Comparison of ENCODE assay signal across 18 mouse cellular contexts in the genomic region with DNA sequence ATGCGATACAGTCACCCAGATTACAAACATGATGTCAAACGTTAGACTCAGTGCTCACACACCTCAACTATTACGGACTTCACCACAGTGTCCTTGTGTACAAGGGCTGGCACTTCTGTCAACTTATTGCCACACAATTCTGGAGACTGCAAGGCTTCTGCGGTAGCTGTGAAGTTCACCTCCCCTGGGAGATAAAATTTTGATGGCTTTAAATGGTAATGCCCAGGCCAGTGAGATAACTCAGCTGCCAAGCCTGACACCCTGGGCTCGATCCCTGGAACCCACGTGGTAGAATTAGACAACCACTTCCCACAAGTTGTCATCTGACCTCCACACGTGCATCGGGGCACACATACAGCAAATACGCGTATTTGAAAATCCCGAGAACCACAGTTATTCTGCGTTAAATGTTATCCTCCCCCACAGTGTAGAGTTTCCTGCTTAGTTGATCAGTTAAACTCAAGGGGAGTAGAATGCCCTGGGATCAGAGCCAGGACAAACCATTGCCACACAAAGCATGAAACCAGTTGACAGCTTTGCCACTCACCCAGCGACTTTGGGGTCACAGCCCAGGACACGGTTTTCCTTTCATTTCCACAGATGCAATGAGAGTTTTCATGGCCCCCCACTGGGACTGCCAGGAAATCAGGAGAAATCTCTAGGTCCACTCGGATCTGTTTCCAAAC. TPM values are rescaled to one million over a fixed set of nuclear protein-coding genes. Genes with fewer than 3 reads are reported as not detected.
DNase-seq lines count a peak whose midpoint lies in the region; ATAC-seq and TF ChIP-seq lines count a peak whose summit lies in the region.
"Had no signal": no experiment of that assay in that cellular context is flagged by ENCODE, and none has a peak within 500 bp of the region (broad histone marks: within the 10 kb centered on the region; RNA-seq: fewer than 3 reads in every experiment).

No protein-coding gene starts in this region.

- no peaks in the 10 kb centered on the region for H3K4me1 ChIP-seq in kidney, adult 2 months (ENCODE audit: control insufficient read depth, insufficient read depth, low read length)
- no peaks in the 10 kb centered on the region for H3K4me1 ChIP-seq in intestine, embryonic 15.5 days (replicated peaks)
- H3K4me1 ChIP-seq: hindbrain, embryonic 10.5 days; liver, embryonic 13.5 days had no signal

- POLR2A ChIA-PET in Patski (lab: Charles Lee) = no interaction called here

- no peaks in the 10 kb centered on the region for H3K27me3 ChIP-seq in kidney, adult 2 months (replicated peaks; ENCODE audit: control insufficient read depth, insufficient read depth, low read length)
- peaks cover 11% of the 10 kb centered on the region for H3K27me3 ChIP-seq in Patski
- H3K27me3 ChIP-seq in intestine, embryonic 15.5 days (replicated peaks) = no peaks in the 10 kb centered on the region
- H3K27me3 ChIP-seq: liver, embryonic 13.5 days had no signal

- no peak overlapping the region for H3K9ac ChIP-seq in intestine, embryonic 15.5 days
- H3K9ac ChIP-seq: liver, embryonic 13.5 days had no signal

- H3K4me2 ChIP-seq in intestine, embryonic 15.5 days (replicated peaks) = no peak overlapping the region
- H3K4me2 ChIP-seq: liver, embryonic 13.5 days had no signal

- DNase-seq in kidney, adult 2 months = peak; percentile 8
- no peak for DNase-seq in kidney, adult 11 months
- no peak for DNase-seq in Patski (ENCODE audit: low read depth, low spot score)
- DNase-seq in adrenal gland, postnatal 36 days = peak; percentile 26 to 34
- peak; percentile 31 for DNase-seq in lung, postnatal 14 days
- no peak for DNase-seq in cerebellum, adult 18-20 months
- DNase-seq: cerebellum, postnatal 14 days; gastrocnemius, postnatal 36 days; liver, embryonic 13.5 days had no signal

- WGBS in kidney, adult 2 months = 42% methylated on average over 15 of the region's 15 CpGs
- WGBS in intestine, embryonic 15.5 days = 73% methylated on average over 15 of the region's 15 CpGs

- peak; percentile 60 for ATAC-seq in Patski
- ATAC-seq in intestine, embryonic 15.5 days = no peak
- ATAC-seq: activated CD4-positive, CD25-positive, alpha-beta regulatory T cell, adult 4 months; inflammation-experienced regulatory T-cells, adult 6 months had no signal

- CTCF ChIA-PET in Patski (lab: Charles Lee) = no interaction called here

- H3K27ac ChIP-seq in kidney, adult 2 months (ENCODE audit: insufficient read depth, low read depth, low read length) = no peak overlapping the region
- H3K27ac ChIP-seq in intestine, embryonic 15.5 days = no peak overlapping the region
- H3K27ac ChIP-seq: hindbrain, embryonic 10.5 days; left cerebral cortex, adult 2 months; liver, embryonic 13.5 days had no signal

- H3K9me3 ChIP-seq in intestine, embryonic 15.5 days = no peaks in the 10 kb centered on the region
- H3K9me3 ChIP-seq: hindbrain, embryonic 10.5 days; liver, embryonic 13.5 days had no signal

- no peaks in the 10 kb centered on the region for H3K36me3 ChIP-seq in kidney, adult 2 months (ENCODE audit: control insufficient read depth, insufficient read depth, low read length)
- H3K36me3 ChIP-seq in intestine, embryonic 15.5 days = no peaks in the 10 kb centered on the region
- H3K36me3 ChIP-seq: hindbrain, embryonic 10.5 days had no signal

- no peak for TF ChIP-seq POLR2A in kidney, adult 2 months (IDR thresholded peaks at IDR 0.05; ENCODE audit: low read depth, low read length)

- H3K4me3 ChIP-seq in kidney, adult 2 months (ENCODE audit: insufficient read depth, low read depth, low read length) = no peak overlapping the region
- H3K4me3 ChIP-seq in intestine, embryonic 15.5 days (replicated peaks) = no peak overlapping the region
- H3K4me3 ChIP-seq: hindbrain, embryonic 10.5 days; left cerebral cortex, adult 2 months; liver, embryonic 13.5 days had no signal

- no peak for TF ChIP-seq CTCF in kidney, adult 2 months (conservative IDR thresholded peaks at IDR 0.05; ENCODE audit: insufficient read depth, insufficient read length, low read depth, low read length)
- no peak for TF ChIP-seq CTCF in Patski (IDR thresholded peaks at IDR 0.05)

- in situ Hi-C loops in Patski (cut with MboI; ENCODE audit: low pct_unique_long_range_greater_than_20kb) = no loop called here

RNA-seq across cellular contexts. Expression of gene Pzp, which starts 31.7 kb away (rescaled TPM):
- polyA plus RNA-seq in kidney, adult 2 months (2012; rRNA removed) = 0.05 and 0.23 TPM in 2 replicates
- 0.04 TPM for polyA plus RNA-seq in Patski (2021)
- 1 to 10 TPM in 1 of 2 experiments, under 1 TPM in 1; 0.26 to 1.9 TPM for total RNA-seq in adrenal gland, postnatal 36 days (2021)
- 2.0 and 3.8 TPM in 2 replicates for polyA plus RNA-seq in intestine, embryonic 15.5 days (2015; fragmentation: Nextera tagmentation; extraction: Ambion mirVana)
- total RNA-seq: left cerebral cortex, adult 2 months; megakaryocyte-erythroid progenitor cell, adult 5-6 weeks; MEL; monocyte, adult 5-6 weeks had no signal
- polyA plus RNA-seq: embryonic facial prominence, embryonic 11.5 days; hindbrain, embryonic 10.5 days; inflammation-experienced regulatory T-cells, adult 6 months had no signal

RNA-seq across cellular contexts. Expression of gene Fkbp4, which starts 56.3 kb away (rescaled TPM):
- polyA plus RNA-seq in kidney, adult 2 months (2012; rRNA removed) = 163 and 166 TPM in 2 replicates
- 284 TPM for polyA plus RNA-seq in Patski (2021)
- total RNA-seq in adrenal gland, postnatal 36 days (2021) = 100 to 1,000 TPM; 222 to 269 TPM
- 511 and 518 TPM in 2 replicates for polyA plus RNA-seq in intestine, embryonic 15.5 days (2015; fragmentation: Nextera tagmentation; extraction: Ambion mirVana)

Comparison
In these comparisons a context has a peak if more than half of its experiments do, and no peak if none do; other contexts are left out.
1. DNase-seq: peak in kidney, adult 2 months (single experiment), adrenal gland, postnatal 36 days (2 of 2) and lung, postnatal 14 days (single experiment); none in kidney, adult 11 months (single experiment), Patski (single experiment) and cerebellum, adult 18-20 months (0 of 2).